Mouse (Mus musculus) ES-Bruce4 (cell line): ENCODE results near the gene Dhrs3.

Source experiments
- EP300 ChIP-seq: IDR thresholded peaks from 2 replicates; pipeline ENCODE4 v1.6.1; 2011; ENCODE audit warnings: low read depth, low read length; ENCODE audit not compliant: insufficient read depth
- POLR2A ChIP-seq: IDR thresholded peaks from one replicate; pipeline ENCODE4 v1.8.1; 2011; ENCODE audit warnings: low read length; ENCODE audit not compliant: insufficient read depth

DNA sequence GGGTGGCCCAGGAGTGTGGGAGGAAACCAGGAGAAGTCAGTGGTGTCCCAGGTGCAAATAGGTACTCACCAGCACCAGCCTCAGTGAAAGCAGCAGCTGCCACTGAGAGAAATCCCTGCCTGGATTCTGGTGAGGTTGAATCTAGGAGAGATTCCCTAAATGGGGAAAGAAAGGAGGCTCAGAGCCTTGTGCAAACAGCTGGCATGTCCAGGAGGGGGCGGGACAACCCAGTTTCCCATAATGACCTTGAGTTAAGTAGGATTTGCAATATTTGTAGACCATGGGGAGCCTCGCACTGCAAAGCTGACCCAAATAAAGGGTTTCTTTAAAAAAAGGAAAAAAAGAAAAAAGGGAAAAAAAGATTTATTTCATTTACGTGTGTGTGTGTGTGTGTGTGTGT lies 3.7 kb downstream of the Dhrs3 start:
- no peak for TF ChIP-seq EP300
- TF ChIP-seq POLR2A = no peak
